Mouse (Mus musculus): Measurements from ENCODE around the gene Dusp22.

- TF ChIP-seq POLR2A (IDR thresholded peaks at IDR 0.05; ENCODE audit: low read depth, low read length) (no peak), CTCF (IDR thresholded peaks at IDR 0.05; ENCODE audit: extremely low read depth, insufficient read length, insufficient replicate concordance, low read depth, low read length) (no peak)
These were observed 51.9 kb downstream of the Dusp22 start for GRCm38 (mm10) chr13:30711711-30712110.

Data from small intestine, adult 2 months (tissue).